Mouse (Mus musculus) kidney, adult 18-20 months (tissue): ENCODE measurements around the gene Adora1.

Source experiments
- DNase-seq: peaks from one replicate; pipeline ENCODE4 v3.0.0; 2021

Gene Adora1

DNA sequence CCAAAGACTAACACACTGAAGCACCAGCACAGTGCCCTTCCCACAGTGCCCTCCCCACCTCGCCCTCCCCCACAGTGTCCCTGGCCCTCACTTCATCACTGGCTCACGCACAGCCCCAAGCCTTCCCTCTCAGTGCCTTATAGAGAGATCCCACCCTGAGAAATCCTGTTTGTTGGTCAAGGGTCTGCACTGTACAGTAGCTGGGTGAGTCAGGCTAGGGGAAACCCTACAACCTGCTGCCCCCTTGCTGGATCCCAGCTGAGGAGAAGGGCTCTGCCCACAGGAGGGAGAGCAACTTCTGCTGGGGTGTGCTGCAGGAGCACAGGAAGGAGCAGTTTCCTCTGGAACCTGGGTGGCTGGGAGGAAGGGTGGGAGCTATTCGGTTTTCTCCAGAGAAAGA is 911 bp upstream of the Adora1 start:
- no peak for DNase-seq

- peak; percentile 49 for DNase-seq
Measured at GRCm38 (mm10) chr1:134234455-134235390, 508 bp downstream of the Adora1 start.

GRCm38 (mm10) chr1:134233681-134234454 is 1.4 kb downstream of the Adora1 start:
- DNase-seq: no peak

DNA sequence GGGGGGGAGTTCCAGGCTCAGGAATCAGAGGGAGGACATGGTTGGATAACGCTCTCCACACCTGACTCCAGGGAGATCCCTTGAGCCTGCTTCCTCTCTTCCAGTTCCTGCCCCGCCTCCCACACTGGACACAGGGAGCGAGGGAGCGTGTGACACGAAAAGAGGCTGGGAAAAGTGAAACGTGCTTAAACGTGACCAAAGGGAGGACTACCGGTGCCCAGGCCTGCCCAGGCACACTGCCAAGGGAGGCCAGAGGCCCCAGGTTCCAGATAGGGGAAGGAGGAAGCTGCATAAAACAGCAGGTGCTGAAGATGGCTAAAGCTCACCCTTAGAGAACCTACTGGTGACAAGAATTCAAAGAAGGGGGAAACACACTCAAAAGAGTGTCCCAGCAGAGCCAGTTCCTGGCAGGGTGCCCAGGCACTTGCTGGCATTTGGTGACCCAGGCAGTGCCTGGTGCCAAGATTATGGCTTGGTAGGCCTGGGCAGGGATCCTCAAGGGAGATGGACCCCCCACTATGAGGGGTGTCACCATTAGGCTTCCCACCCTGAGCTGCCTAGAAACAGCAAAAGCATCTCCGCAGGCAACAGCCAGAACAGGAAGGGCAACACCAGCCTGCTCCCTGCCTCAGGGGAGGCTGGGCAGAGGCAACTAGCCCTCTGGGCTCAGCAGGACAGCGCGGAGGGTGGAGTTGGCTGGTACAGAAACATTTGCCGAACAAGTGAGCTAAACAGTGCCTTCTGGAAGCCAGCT is 2.3 kb downstream of the Adora1 start:
- DNase-seq: peak; percentile 61

GRCm38 (mm10) chr1:134232326-134232725 is 2.9 kb downstream of the Adora1 start:
- DNase-seq: no peak

DNA sequence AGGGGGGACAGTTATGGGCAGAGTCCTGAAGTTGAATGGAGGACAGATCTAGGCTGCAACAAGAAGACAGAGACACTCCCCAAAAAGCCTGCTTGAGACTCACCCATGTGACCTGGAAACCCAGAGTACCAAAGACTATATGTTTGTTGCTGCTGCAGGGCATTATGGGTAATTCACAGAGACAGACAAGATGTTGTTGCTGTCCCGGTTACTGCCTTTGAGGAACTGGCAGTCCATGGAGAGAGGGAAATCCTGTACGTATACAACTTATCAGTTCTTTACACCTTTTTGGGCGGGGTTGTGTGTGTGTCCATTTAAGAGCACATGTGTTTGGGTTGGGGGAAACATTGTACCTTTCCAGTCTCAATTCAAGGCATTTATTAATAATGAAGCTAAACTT is 3.5 kb downstream of the Adora1 start:
- no peak for DNase-seq

DNA sequence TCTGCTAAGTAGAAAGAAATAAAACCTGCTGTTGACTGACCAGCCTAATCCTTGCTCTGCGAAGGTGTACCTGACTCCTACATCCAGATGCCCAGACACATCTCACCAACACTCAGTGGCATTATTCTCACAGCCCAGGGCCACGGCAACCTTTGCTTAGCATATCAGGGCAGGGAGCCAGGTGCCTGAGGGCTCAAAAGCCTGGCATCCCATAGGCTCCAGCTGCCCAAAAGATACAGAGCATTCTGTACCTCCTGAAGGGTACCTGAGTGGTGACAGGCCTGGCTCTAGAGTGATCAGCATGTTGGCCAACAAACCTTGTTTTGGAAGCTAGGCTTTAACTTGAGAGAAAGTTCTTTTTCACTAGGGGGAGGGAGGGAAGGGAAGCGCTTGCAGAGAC is 4.0 kb downstream of the Adora1 start:
- DNase-seq: no peak

DNA sequence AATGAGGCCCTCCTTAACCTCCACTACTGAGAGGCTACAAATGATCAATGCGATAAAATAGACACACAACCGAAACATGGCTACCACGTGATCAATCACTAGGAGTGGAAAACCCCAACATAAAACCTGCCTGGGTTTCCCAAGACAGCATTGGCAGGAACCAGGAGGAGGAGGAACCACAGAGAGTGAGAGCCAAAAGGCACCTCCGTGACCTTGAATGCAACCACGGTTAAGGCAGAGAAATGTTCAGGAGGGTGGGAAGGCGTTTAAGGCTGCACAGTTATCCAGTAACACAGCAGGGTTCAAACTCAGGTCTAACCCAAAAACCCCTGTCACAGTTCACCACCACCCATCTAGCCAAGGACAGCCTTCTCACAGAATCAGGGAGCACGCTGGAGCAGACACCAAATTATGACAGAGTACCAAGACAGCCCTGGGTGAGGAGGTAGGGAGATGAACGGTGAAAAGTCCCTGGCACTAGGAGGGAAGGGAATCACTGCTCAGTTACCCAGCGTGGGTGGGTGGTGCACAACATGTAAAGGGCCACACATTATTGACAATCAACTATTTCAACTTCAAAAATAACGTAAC is 4.5 kb downstream of the Adora1 start:
- DNase-seq: no peak

DNA sequence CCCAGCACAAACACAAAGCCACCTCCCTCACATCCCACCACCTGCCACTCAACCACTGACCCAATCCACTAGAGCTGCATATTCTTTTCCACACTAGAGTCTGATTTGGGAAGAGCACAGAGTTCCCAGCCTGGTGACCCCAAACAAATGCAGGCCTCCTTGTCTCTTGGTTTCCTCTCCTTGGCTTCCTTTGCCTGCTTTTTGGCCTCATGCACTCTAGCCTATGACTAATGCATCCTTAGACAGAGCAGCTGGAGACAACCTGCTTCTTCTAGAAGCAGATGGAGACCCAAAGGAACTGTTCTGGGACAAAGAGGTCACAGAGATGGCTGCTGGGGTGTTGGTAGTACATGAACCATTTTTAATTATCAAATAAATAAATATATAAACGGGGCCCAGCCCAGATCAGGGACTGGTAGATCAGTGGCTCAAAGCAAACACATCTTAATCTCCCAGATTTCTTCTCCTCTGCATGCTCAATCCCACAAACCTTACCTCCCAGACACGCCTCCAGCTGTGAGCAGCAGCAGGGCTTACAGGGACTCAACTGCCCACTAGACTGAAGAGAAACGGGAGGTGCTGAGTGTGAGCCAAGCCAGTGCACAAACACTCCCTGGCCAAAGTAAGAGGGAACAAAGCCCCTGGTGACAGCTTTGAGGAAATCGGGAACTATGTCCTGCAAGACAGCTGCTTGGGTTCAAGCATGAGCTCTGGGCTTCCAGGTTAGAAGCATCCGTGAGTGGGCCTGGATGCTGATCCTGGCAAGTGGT is 5.2 kb downstream of the Adora1 start:
- no peak for DNase-seq

DNA sequence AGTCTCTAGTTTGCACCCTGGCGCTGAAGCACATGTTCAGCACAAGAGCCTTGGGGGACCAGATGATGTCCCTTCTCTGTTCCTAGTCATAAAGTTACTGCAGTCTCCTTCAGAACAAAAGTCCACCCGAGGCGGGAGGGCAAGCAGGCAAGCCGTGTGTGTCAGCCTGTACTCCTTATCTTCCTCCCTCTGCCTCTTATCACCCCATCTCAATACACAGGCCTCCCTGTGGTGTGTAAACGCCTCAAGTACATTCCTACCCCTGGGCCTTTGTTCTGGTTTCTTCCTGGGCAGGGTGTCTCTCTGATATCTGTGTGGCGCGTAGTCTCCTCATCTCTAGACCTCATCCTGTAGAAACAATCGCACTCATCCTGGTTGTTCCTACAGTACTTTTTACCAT is 8.5 kb downstream of the Adora1 start:
- DNase-seq: no peak

DNA sequence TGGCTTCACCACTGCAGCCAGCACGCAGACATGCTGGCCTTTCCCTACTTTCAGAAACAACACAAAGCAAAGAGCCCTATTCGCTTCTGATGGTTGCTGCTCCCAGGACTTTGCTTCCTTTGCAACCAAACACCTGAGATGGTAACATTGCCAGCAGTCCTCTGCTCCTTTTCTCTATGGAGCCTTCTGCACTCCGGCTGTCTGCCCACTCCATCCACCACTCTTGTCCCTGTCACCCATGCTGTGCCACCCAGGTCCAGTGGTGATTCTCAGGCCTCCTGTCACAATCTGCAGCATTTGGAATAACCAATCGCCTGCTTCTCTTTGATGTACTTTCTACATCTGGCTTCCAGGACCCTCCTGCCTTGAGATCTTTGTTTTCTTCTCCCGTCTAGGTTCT is 9.9 kb downstream of the Adora1 start:
- no peak for DNase-seq

DNA sequence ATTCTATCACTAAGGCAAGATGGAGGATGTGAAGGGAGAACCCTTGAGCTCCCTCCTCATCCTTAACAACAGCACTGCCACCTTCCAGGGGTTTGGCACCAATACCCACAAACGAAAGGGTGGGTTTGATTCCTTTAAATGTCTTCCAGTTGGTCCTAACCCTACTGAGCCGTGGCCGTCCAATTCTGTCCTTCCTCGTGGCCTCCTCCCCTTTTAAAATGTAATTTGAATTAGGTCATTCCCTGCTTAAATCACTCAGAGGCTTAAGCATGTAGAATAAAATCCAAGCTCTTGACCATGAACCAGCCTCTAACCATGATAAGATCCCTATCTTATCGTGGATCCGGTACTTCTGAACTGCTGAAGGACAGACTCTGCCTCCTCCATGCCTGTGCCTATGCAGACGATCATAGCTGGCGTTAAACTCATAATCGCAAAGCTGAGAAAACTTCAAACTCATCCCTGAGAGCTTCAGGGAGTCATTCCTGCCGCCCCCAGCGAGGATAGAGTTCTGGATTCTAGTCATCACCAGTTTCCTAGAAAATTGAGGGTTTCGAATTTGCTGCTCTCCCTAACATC is 10.5 kb downstream of the Adora1 start:
- no peak for DNase-seq

DNA sequence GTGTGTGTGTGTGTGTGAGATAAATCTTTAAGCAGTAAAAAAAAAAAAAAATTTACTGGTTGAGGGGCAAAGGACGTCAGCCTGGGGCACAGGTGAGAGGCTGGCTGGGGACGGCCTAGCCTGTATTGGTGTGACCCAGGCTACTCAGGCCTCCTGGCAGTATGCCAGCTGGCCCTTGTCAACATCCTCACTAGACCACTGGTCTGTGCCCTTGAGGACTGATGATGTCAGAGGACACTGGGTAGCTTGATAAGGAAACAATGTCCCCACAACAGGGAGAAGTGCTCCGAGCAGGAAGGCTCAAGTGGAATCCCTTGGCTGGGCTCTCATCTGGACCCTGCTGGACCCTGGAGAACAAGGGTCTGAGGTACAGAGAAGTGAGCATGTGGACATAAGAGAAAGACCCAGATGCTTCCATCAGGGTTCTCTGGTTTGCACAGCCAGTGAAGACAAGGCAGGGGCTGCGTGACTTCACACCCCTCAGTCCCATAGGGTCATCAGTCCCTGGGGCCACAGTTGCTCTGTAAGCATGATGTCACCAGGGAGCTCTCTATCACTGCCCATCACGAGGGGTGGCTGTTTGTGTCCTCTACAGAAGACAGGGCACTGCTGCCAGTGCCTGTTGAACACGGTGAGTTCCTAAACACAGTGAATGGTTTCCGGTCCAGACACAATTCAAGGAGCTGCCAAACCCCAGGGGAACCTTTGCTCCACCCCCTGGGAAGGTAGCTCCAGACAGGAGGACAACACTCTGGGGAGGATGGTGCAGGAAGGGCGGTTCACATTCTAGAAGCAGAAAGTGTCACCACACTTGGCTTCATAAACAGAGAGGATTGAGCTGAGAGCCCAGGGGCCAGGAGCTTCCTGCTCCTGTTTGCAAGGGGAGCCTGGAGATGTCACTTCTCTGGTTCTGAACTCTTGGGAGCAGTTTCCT is 12.8 kb downstream of the Adora1 start:
- peak; percentile 60 for DNase-seq

DNA sequence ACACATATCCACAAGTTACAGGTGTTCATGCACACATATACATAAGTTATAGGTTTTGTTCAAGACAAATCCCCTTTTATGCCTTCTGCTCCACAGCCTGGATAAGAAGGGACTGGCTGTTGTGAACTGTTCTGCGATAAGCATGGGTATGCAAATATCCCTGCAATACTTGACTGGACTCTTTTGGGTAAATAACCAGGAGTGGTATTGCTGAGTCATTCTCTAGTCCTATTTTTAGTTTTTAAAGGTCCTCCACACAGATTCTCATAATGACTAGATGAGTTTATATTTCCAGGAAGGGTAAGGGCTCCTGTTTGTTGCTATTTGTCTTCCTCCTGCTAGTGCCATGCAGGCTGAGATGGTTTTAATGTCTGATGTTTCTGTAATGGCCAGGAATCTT is 14.1 kb downstream of the Adora1 start:
- DNase-seq: no peak

GRCm38 (mm10) chr1:134219608-134220007 is 15.6 kb downstream of the Adora1 start:
- no peak for DNase-seq

DNA sequence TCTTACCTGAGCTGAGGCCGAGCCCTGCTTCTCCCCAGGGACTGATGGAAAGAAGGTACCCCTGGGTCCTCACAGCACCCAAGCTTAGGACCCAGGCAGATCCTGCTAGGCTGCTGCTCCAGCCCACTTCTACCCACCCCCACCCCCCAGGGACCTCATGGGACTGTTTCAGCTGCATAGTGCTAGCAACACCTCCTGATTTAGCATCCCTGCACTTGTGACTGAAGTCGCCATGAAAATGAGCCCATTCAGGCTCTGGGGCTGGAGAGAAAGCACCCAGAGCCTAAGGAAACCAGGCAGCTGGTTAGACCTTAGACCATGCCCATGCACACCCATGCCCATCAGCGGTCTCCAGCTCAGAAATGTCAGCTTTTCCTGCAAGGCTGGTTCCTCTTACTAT is 17.3 kb downstream of the Adora1 start:
- DNase-seq: no peak

- DNase-seq: peak; percentile 49
Measured at GRCm38 (mm10) chr1:134217028-134217481, 18.2 kb downstream of the Adora1 start.

DNA sequence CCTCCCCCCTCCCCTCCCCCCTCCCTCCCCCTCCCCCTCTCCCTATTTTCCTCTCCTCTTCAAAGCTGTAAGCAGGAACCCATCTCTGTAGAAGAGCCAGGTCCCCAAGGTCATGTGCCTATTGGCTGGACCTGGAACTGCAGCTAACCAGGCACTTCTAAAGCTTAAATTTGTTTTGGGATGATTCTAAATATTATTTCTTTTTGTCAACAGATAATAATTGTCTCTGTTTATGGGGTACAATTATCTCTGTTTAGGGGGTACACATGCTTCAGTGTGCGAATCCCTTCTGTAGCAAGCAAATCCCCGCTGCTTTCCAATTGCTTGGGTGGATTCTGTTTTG is 18.6 kb downstream of the Adora1 start:
- no peak for DNase-seq

DNA sequence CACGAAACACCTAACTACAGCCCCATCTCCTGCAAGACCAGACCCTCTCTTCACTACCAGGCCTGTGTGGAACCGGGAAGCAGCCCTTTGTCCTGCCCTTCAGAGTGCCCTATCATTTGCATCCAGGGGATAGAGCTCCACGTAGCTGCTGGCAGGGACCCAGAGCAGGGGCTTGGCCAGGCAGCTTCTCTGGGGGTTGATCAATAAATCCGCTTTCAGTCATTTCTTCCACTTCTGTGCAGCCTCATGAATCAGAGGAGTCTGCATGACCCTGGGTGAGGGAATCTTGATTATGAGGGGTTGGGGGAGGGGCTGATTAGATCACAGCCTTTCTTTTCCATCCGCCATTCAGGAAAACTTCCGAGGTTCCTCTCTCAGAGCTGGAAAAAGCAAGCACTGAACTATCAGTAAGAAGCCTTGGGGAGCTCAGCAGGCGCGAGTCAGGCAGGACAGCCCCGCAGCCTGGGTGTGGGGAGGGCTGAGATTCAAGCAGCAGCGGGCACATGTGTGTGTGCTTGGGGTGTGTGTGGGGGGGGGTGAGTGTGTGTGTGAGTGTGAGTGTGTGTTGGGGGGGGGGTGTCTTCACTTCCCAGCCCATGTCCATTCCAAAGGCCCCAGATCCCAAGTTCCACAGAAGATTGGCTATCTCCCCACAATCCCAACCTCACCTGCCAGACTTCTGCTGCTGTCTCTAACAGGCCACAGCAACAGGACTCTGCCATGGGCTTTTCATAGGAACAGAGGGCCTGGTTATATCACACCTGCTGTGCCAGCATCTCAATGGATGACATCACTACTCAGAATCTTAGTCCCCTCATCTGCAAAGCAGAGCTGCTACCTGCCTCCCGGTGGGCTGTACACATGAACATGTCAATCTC is 19.2 kb downstream of the Adora1 start:
- no peak for DNase-seq

GRCm38 (mm10) chr1:134215059-134215458 is 20.2 kb downstream of the Adora1 start:
- no peak for DNase-seq
